Mouse (Mus musculus) E14TG2a.4 (cell line): ENCODE results near the gene Snx18.

Experiments used
- CTCF ChIP-seq: conservative IDR thresholded peaks from 2 replicates; pipeline ENCODE4 v1.5.1; 2014; ENCODE audit warnings: low read length
- NANOG ChIP-seq: IDR thresholded peaks from 2 replicates; pipeline ENCODE4 v1.6.1; 2014; ENCODE audit warnings: borderline replicate concordance, low read length, mixed read lengths

DNA sequence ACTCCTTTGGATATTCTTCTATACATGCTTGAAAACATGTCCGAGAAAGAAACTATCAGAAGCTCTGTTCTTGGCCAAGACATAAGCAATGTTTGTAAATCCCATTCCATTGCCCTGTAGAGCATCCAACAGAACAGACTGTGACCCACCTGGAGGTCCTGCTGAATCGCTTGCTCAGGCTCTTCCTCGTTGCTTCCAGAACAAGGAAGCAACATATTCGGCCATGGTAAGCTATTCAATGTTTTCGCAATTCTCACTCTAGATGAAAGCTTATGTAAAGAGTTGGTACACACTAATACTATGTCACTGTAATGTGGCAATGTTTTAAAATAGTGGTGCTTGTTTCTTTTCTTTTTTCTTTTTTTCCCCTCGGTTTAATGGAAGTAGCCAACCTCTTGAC lies 76.0 kb downstream of the Snx18 start:
- TF ChIP-seq CTCF (no peak), NANOG (no peak)
